Mouse (Mus musculus) right cerebral cortex, adult 2 months (tissue): ENCODE data around the gene Gprin2.

Source experiments
- DNase-seq, 2 experiments: peaks; one replicate each; pipeline ENCODE4 v3.0.0; 2021 to 2022; ENCODE audit warnings: low spot score in 2 of 2

Gene Gprin2

GRCm38 (mm10) chr14:34201231-34202035 lies at the start of gene Gprin2:
Gene Gprin2 (minus strand): TSS chr14:34201653.
- DNase-seq: peak; percentile 9 to 22

GRCm38 (mm10) chr14:34240676-34241075 lies 39.2 kb upstream of the Gprin2 start:
- DNase-seq: no peak

DNA sequence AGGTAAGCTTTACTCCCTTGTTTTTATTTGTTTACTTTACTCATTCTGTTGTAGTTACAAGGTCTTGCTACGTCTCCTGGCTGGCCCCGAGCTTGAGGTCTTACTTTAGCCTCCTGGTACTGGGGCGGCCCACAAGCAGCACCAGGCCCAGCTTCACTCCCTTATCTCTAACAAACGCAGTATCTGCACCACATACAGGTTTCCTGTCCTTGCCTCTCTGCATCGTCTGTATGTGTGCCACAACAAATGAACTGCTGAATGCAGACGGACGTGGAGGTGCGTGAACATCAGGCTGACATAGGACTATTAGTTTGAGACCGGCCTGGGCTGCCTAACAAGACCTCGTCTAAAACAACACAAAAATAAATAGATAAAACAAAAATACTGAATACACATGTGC lies 38.8 kb upstream of the Gprin2 start:
- no peak for DNase-seq

DNA sequence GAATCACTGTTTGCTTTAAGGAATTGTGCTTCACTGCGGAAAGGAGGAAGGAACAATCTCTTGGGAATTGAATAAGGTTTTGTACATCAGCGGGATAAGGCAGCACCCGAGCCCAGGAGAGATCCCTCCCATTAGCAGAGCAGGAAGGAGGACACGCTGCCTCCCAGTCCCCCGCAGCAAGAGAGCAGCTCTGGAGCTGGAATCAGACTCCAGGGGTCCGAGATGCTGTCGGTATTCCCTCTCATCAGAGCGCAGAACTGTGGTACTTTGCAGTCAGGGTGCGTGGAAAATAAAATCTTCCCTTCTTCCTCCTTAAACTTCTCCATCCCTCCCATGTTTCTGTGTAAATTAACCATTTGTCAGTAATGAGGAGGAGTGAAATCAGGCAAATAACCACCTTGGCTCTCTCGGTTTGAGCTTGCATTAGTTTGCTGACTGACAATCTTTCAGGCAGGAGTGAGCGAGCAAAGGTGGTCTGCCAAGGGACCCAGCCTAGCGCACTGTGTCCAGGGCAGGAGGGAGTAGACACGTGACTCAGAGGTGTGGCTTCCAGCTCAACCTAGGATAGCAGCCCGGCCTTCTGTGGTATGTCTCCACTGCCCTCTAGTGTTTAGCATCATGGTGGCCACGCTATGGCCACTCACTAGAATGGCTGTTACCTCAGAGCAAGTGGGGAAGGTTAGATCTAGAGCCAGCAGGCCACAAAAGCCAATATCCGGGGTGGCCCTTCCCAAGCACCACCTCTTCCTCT lies 33.4 kb upstream of the Gprin2 start:
- DNase-seq: peak; percentile 41

GRCm38 (mm10) chr14:34233846-34234245 lies 32.4 kb upstream of the Gprin2 start:
- DNase-seq: no peak

GRCm38 (mm10) chr14:34232866-34233680 lies 31.6 kb upstream of the Gprin2 start:
- DNase-seq: no peak

- no peak for DNase-seq
Measured at GRCm38 (mm10) chr14:34232340-34232739, 30.9 kb upstream of the Gprin2 start.

GRCm38 (mm10) chr14:34228830-34229506 lies 27.5 kb upstream of the Gprin2 start:
- no peak for DNase-seq

DNA sequence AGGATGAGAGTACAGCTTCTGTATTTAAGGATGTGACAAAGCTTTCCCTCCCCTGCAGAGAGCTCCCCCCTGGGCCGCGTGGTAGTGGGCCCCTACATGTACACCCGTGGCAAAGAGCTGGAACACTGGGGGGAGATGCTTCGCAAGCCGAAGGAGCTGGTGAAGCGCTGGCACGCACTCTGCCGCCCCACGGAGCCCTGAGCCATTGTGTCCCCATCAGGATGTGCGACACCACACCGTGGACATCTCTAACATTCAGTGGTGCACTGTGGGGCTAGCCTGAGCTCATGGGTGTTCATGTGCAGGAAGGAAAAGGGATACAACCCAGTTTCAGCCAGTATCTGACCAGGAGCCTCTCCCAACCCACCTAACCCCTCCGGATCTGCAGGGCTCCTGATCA lies 26.5 kb upstream of the Gprin2 start:
- DNase-seq: no peak

DNA sequence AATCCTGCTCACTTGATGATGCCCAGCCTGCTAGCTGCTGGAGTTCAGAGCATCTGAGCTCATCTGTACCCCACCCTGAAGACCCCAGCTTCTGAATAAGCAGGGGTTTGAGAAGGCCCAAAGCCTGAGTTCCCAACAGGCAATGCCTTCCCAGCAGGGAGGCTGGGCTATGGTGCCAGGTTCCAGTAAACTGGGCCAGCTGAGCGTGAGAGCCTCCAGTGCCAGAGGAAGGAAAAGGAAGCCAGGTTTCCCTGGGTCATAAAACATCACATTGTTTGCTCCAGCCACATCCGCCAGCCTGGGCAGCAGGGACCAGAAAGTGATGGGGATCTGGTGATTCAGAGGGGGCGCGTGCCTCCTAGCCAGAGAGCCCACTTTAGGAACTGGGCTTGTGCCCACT lies 25.1 kb upstream of the Gprin2 start:
- DNase-seq: no peak

- no peak for DNase-seq
Measured at GRCm38 (mm10) chr14:34225986-34226385, 24.5 kb upstream of the Gprin2 start.

- DNase-seq: no peak
Measured at GRCm38 (mm10) chr14:34223362-34223898, 22.0 kb upstream of the Gprin2 start.

DNA sequence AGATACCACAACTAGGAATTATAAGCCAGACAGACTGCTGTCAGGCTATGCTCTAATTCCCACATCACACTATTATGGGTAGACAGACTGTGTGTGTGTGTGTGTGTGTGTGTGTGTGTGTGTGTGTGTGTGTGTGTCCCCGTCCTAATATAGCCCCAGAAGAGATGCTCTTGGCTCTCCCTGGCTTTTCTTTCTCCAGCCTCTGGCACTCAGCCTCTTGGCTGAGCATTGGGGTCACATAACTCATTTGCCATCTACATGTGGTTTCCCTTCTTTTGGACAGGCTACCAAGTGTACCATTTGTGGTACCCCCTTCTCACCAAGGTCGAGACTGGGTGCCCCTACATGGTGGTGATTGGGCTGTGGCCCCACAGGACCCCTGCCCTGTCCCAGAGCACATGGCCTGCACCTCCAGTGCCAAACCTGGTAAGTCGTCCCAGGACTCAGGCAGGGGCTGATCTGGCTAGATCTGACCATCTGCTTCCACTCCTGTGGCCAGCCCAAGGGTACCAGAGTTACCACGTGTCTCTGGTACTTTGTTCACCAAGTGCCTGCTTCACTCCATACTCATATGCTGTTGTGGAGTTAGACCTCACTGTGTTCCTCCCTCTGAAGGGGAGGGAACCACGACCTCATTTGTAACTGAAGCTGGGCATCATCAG lies 20.1 kb upstream of the Gprin2 start:
- no peak for DNase-seq

GRCm38 (mm10) chr14:34220426-34220825 lies 19.0 kb upstream of the Gprin2 start:
- DNase-seq: no peak

GRCm38 (mm10) chr14:34219786-34220198 lies 18.3 kb upstream of the Gprin2 start:
- no peak for DNase-seq

DNA sequence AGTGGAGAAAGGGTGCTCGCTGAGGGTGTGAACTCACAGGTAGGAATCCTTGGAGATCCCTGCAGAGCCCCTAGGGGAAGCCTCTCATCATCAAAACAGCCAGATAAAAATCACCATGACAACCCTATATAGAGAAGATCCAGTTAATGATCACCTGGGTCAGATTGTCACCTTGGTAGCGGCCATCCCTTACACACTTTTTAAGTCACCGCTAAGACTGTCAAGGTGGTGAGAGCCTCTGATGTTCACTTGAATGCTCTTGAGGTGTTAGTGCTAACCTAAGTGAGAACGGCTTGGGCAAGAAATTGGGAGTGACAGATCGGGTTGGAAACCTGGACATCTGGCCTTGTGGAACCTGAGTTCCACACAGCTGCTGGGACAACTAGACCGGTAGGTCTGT lies 17.8 kb upstream of the Gprin2 start, which contains the start of gene Syt15:
TSS of gene Syt15 (plus strand) at position 301 of the 400 bp plus-strand sequence.
- no peak for DNase-seq

GRCm38 (mm10) chr14:34215451-34216127 lies 14.1 kb upstream of the Gprin2 start:
- DNase-seq: no peak

DNA sequence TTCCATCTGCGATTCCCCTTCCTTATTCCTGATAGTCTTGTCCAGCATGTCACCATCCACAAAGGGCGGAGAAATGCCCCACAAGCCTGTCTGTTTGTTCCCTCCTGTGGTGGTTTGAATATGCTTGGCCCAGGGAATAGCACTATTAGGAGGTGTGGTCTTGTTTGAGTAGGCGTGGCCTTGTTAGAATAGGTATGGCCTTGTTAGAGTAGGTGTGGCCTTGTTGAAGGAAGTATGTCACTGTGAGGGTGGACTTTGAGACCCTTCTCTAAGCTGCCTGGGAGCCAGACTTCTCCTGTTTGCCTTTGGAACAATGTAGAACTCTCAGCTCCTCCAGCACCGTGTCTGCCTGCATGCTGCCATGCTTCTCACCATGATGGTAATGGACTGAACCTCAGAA lies 8.5 kb upstream of the Gprin2 start:
- no peak for DNase-seq

DNA sequence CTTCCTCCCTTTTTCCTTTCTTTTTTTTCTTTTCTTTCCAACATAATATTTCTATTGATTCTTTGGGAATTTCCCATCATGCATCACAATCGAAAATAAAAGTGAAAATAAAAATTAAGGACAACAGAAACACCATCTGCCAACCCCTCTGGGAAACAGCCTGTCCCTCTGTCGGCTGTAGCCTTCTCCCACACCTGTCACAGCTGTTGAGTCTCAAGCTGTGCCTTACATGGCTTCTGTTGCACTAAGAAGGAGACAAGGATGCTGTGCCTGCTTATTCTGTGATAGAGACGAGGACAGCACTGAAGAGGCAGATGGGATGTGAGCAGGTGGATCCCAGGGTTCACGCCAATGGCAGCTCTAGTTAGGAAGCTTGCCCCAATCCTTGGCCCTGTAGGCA lies 7.6 kb upstream of the Gprin2 start:
- DNase-seq: no peak

DNA sequence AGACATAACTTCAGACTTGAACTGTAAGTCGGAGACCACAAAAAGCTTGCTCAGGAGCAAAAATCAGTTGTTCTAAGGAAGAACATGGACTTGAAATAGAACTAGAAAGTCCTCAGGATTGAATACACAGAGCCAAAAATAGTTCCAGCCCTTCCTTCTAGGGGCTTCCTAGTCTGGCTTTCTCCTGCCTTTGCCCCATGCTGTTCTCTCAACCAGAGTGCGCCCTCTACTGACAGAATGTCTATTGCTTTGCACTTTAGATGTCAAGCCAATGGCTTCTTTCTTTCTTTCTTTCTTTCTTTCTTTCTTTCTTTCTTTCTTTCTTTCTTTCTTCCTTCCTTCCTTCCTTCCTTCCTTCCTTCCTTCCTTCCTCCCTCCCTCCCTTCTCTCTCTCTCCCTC lies 7.2 kb upstream of the Gprin2 start:
- DNase-seq: peak; percentile 30 to 61
